Mouse (Mus musculus) MEL (cell line): ENCODE results near the gene Muc13. TPM values are rescaled to one million over a fixed set of nuclear protein-coding genes. Genes with fewer than 3 reads are reported as not detected.

Experiments used
- DNase-seq: peaks from one replicate; pipeline ENCODE4 v3.0.0; 2011; ENCODE audit warnings: low read depth, low spot score
- H3K27ac ChIP-seq: 2 replicates; pipeline ENCODE4 v1.5.1; 2012; ENCODE audit warnings: low read depth, mild to moderate bottlenecking, control low read depth, low read length, moderate library complexity; ENCODE audit not compliant: control insufficient read depth
- H3K27me3 ChIP-seq, 2 experiments: fragments of 150-350 bp in 1 of 2; sonication (generic) in 1 of 2; 2 replicates each; pipeline ENCODE4 v1.6.1; 2012; ENCODE audit warnings: low read length in 2 of 2, mild to moderate bottlenecking in 2 of 2, improper control_type of control experiment in 1 of 2, moderate library complexity in 1 of 2; ENCODE audit not compliant: insufficient read depth in 2 of 2, control insufficient read depth in 1 of 2
- H3K36me3 ChIP-seq, 2 experiments: 2 replicates each; pipeline ENCODE4 v1.6.1; 2012 to 2014; ENCODE audit warnings: low read length in 2 of 2, improper control_type of control experiment in 1 of 2, inconsistent platforms in 1 of 2, mild to moderate bottlenecking in 1 of 2; ENCODE audit not compliant: insufficient read depth in 2 of 2, control insufficient read depth in 1 of 2
- H3K4me1 ChIP-seq, 2 experiments: fragments of 150-350 bp in 1 of 2; sonication (generic) in 1 of 2; 2 replicates each; pipeline ENCODE4 v1.6.1; 2012; ENCODE audit warnings: low read length in 2 of 2, improper control_type of control experiment in 1 of 2, mild to moderate bottlenecking in 1 of 2; ENCODE audit not compliant: insufficient read depth in 2 of 2, control insufficient read depth in 1 of 2
- H3K4me3 ChIP-seq, 2 experiments: fragments of 150-350 bp in 1 of 2; sonication (generic) in 1 of 2; 2 replicates each; pipeline ENCODE4 v1.5.1; 2012; ENCODE audit warnings: low read depth in 2 of 2, low read length in 2 of 2, mild to moderate bottlenecking in 2 of 2, moderate library complexity in 2 of 2, control low read depth in 1 of 2, improper control_type of control experiment in 1 of 2; ENCODE audit not compliant: control insufficient read depth in 1 of 2, insufficient read depth in 1 of 2
- H3K79me2 ChIP-seq: 2 replicates; pipeline ENCODE4 v1.6.1; 2012; ENCODE audit warnings: mild to moderate bottlenecking, low read length, moderate library complexity; ENCODE audit not compliant: control insufficient read depth, poor library complexity, insufficient read depth
- H3K9ac ChIP-seq: 2 replicates; pipeline ENCODE4 v1.6.1; 2012; ENCODE audit warnings: low read depth, mild to moderate bottlenecking, control low read depth, low read length, moderate library complexity; ENCODE audit not compliant: control insufficient read depth, poor library complexity, severe bottlenecking
- H3K9me3 ChIP-seq: fragments of 150-350 bp; sonication (generic); replicated peaks from 2 replicates; pipeline ENCODE4 v1.6.1; 2012; ENCODE audit warnings: mild to moderate bottlenecking, low read length, improper control_type of control experiment, moderate library complexity; ENCODE audit not compliant: insufficient read depth
- BHLHE40 ChIP-seq: IDR thresholded peaks from 2 replicates; pipeline ENCODE4 v1.6.1; 2012; ENCODE audit warnings: low read depth, mild to moderate bottlenecking, inconsistent platforms, low read length, improper control_type of control experiment, borderline replicate concordance
- CHD1 ChIP-seq: IDR thresholded peaks from 2 replicates; pipeline ENCODE4 v1.6.1; 2012; ENCODE audit warnings: low read depth, mild to moderate bottlenecking, inconsistent platforms, low read length, improper control_type of control experiment
- CHD2 ChIP-seq: IDR thresholded peaks from 2 replicates; pipeline ENCODE4 v1.6.1; 2011; ENCODE audit warnings: low read length, improper control_type of control experiment
- CTCF ChIP-seq, 3 experiments: IDR thresholded peaks in 2 of 3; conservative IDR thresholded peaks in 1 of 3; 2 replicates each; pipeline ENCODE4 v1.5.1; 2011 to 2012; ENCODE audit warnings: low read length in 3 of 3, low read depth in 2 of 3, mild to moderate bottlenecking in 2 of 3, improper control_type of control experiment in 1 of 3, inconsistent platforms in 1 of 3, mixed read lengths in 1 of 3, moderate library complexity in 1 of 3; ENCODE audit not compliant: control insufficient read depth in 1 of 3, insufficient read depth in 1 of 3, poor library complexity in 1 of 3, severe bottlenecking in 1 of 3
- E2F4 ChIP-seq: IDR thresholded peaks from 2 replicates; pipeline ENCODE4 v1.6.1; 2011; ENCODE audit warnings: low read depth, low read length, improper control_type of control experiment, borderline replicate concordance
- ELF1 ChIP-seq: IDR thresholded peaks from 2 replicates; pipeline ENCODE4 v1.6.1; 2014; ENCODE audit warnings: low read depth, mild to moderate bottlenecking, inconsistent platforms, low read length, improper control_type of control experiment, moderate library complexity
- ETS1 ChIP-seq: IDR thresholded peaks from 2 replicates; pipeline ENCODE4 v1.6.1; 2012; ENCODE audit warnings: low read depth, mild to moderate bottlenecking, inconsistent platforms, low read length, improper control_type of control experiment, moderate library complexity
- GABPA ChIP-seq: IDR thresholded peaks from 2 replicates; pipeline ENCODE4 v1.6.1; 2012; ENCODE audit warnings: low read depth, mild to moderate bottlenecking, inconsistent platforms, low read length, improper control_type of control experiment, moderate library complexity
- GATA1 ChIP-seq: IDR thresholded peaks from 2 replicates; pipeline ENCODE4 v1.6.1; 2011; ENCODE audit warnings: low read depth, low read length, improper control_type of control experiment
- HCFC1 ChIP-seq: IDR thresholded peaks from 2 replicates; pipeline ENCODE4 v1.6.1; 2012; ENCODE audit warnings: low read depth, mild to moderate bottlenecking, inconsistent platforms, low read length, improper control_type of control experiment, moderate library complexity
- JUND ChIP-seq: IDR thresholded peaks from 2 replicates; pipeline ENCODE4 v1.6.1; 2011; ENCODE audit warnings: low read depth, mild to moderate bottlenecking, improper control_type of control experiment, low read length
- MAZ ChIP-seq: IDR thresholded peaks from 2 replicates; pipeline ENCODE4 v1.6.1; 2012; ENCODE audit warnings: low read depth, mild to moderate bottlenecking, inconsistent platforms, low read length, improper control_type of control experiment
- MYB ChIP-seq: IDR thresholded peaks from 2 replicates; pipeline ENCODE4 v1.6.1; 2011; ENCODE audit warnings: mild to moderate bottlenecking, low read depth, low read length, improper control_type of control experiment
- MYC ChIP-seq: IDR thresholded peaks from 2 replicates; pipeline ENCODE4 v1.6.1; 2011; ENCODE audit warnings: low read depth, mild to moderate bottlenecking, low read length, improper control_type of control experiment, moderate library complexity
- NELFE ChIP-seq: IDR thresholded peaks from 2 replicates; pipeline ENCODE4 v1.6.1; 2011; ENCODE audit warnings: low read depth, low read length, improper control_type of control experiment
- POLR2AphosphoS2 ChIP-seq: IDR thresholded peaks from 2 replicates; pipeline ENCODE4 v1.6.1; 2011; ENCODE audit warnings: low read length, improper control_type of control experiment
- RAD21 ChIP-seq: IDR thresholded peaks from 2 replicates; pipeline ENCODE4 v1.6.1; 2011; ENCODE audit warnings: mild to moderate bottlenecking, low read depth, low read length, improper control_type of control experiment
- RCOR1 ChIP-seq: IDR thresholded peaks from 2 replicates; pipeline ENCODE4 v1.6.1; 2012; ENCODE audit warnings: low read depth, mild to moderate bottlenecking, inconsistent platforms, low read length, improper control_type of control experiment
- SMC3 ChIP-seq: IDR thresholded peaks from 2 replicates; pipeline ENCODE4 v1.6.1; 2011; ENCODE audit warnings: low read depth, low read length, improper control_type of control experiment
- TAL1 ChIP-seq: IDR thresholded peaks from 2 replicates; pipeline ENCODE4 v1.6.1; 2012; ENCODE audit warnings: mild to moderate bottlenecking, inconsistent platforms, low read length, moderate library complexity, mixed read lengths
- TBP ChIP-seq: IDR thresholded peaks from 2 replicates; pipeline ENCODE4 v1.8.0; 2011; ENCODE audit warnings: low read depth, low read length, improper control_type of control experiment
- UBTF ChIP-seq: IDR thresholded peaks from 2 replicates; pipeline ENCODE4 v1.6.1; 2012; ENCODE audit warnings: low read depth, mild to moderate bottlenecking, inconsistent platforms, low read length, improper control_type of control experiment, moderate library complexity, borderline replicate concordance; ENCODE audit not compliant: insufficient read depth
- USF1 ChIP-seq: IDR thresholded peaks from 2 replicates; pipeline ENCODE4 v1.6.1; 2014; ENCODE audit warnings: low read depth, mild to moderate bottlenecking, inconsistent platforms, low read length, improper control_type of control experiment, moderate library complexity
- USF2 ChIP-seq, 2 experiments: IDR thresholded peaks; 2 replicates each; pipeline ENCODE4 v1.6.1; 2011 to 2012; ENCODE audit warnings: improper control_type of control experiment in 2 of 2, low read length in 2 of 2, borderline replicate concordance in 1 of 2, inconsistent platforms in 1 of 2, low read depth in 1 of 2, mild to moderate bottlenecking in 1 of 2; ENCODE audit not compliant: insufficient read depth in 1 of 2
- ZC3H11A ChIP-seq: IDR thresholded peaks from 2 replicates; pipeline ENCODE4 v1.6.1; 2012; ENCODE audit warnings: low read depth, mild to moderate bottlenecking, inconsistent platforms, low read length, improper control_type of control experiment
- ZMIZ1 ChIP-seq: IDR thresholded peaks from 2 replicates; pipeline ENCODE4 v1.6.1; 2012; ENCODE audit warnings: low read depth, mild to moderate bottlenecking, inconsistent platforms, low read length, improper control_type of control experiment, moderate library complexity
- polyA plus RNA-seq, 2 experiments: library from polyadenylated mRNA; stranded (reverse) in 1 of 2; unstranded in 1 of 2; fragments of >175 nt in 1 of 2; fragments of >200 nt in 1 of 2; gene quantifications; 2 replicates each; pipeline versions ENCODE4 v1.2.1 to v1.2.4; 2012; ENCODE audit warnings: low replicate concordance in 2 of 2, low read depth in 1 of 2; ENCODE audit not compliant: insufficient read length in 2 of 2, insufficient read depth in 1 of 2, missing spikeins in 1 of 2
- total RNA-seq: library from RNA; depleted of rRNA; stranded (reverse); fragments of 300-350 nt; gene quantifications from 2 replicates; pipeline ENCODE4 v1.2.3, GENCODE M21; 2012

Gene Muc13
- total and polyA plus RNA-seq, 3 experiments, result 59.5 to 129 TPM; not detected in 1

- no peak for TF ChIP-seq USF1
- TF ChIP-seq MYC, result peak; percentile 84; the same call in 1 of the 2 replicates
- peak; percentile 63; the same call in 1 of the 2 replicates for TF ChIP-seq ZMIZ1
- no peak for TF ChIP-seq ZC3H11A
- TF ChIP-seq MAZ, result 0 out of 2 replicates have a peak, but pooled peaks have one; percentile 7
Measured at GRCm38 (mm10) chr16:33781789-33782728, 11.8 kb upstream of the Muc13 start (continued).

DNA sequence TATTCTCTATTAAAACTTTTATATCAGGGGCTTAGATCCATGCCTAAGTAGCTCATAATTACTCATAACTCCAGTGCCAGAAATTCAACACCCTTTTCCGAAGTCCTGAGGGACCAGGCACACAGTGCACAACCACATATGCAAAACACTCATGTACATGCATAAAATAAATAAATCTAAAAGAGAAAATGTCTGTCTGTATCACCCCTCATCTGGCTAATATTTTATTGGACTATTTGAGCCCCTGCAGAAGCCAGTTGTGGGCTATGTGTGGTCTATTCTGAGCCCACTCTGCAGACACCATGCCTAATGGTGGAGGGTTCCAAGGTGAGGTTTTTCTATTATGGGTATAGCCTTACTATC is 11.1 kb upstream of the Muc13 start:
- H3K36me3 ChIP-seq, result peaks cover 0 to 53% of the 10 kb centered on the region in 2 experiments; a peak in 2 of 4 replicates
- TF ChIP-seq NELFE (peak; percentile 15; the same call in 1 of the 2 replicates), ZC3H11A (no peak), E2F4 (no peak), BHLHE40 (no peak), CHD1 (peak; percentile 93), GATA1 (no peak), GABPA (no peak), ZMIZ1 (peak; percentile 57; the same call in 1 of the 2 replicates), JUND (0 out of 2 replicates have a peak, but pooled peaks have one; percentile 50), TAL1 (no peak), HCFC1 (no peak; the same call in 1 of the 2 replicates), RCOR1 (peak; percentile 30; the same call in 1 of the 2 replicates)
- TF ChIP-seq, all 39 proteins: peak for 5
- peaks cover 38 to 64% of the 10 kb centered on the region in 2 experiments for H3K4me1 ChIP-seq
- H3K27ac ChIP-seq, result peak overlapping the region; percentile 97
- H3K27me3 ChIP-seq, result no peaks in the 10 kb centered on the region
- no peak overlapping the region for H3K4me3 ChIP-seq
- no peaks in the 10 kb centered on the region for H3K9me3 ChIP-seq
- no peaks in the 10 kb centered on the region for H3K79me2 ChIP-seq
- DNase-seq, result no peak
- H3K9ac ChIP-seq, result peak overlapping the region; percentile 54

GRCm38 (mm10) chr16:33784547-33784946 is 9.3 kb upstream of the Muc13 start:
- Histone ChIP-seq H3K36me3 (peaks cover 0 to 43% of the 10 kb centered on the region in 2 experiments; a peak in 2 of 4 replicates), H3K4me3 (no peak overlapping the region; a peak in 1 of 4 replicates), H3K9me3 (no peaks in the 10 kb centered on the region), H3K79me2 (no peaks in the 10 kb centered on the region), H3K27ac (peak overlapping the region; percentile 96), H3K4me1 (peaks cover 34 to 52% of the 10 kb centered on the region in 2 experiments), H3K27me3 (no peaks in the 10 kb centered on the region), H3K9ac (peak overlapping the region; percentile 49; the same call in 1 of the 2 replicates)
- DNase-seq, result peak; percentile 69
- TF ChIP-seq ELF1 (no peak), POLR2AphosphoS2 (no peak), SMC3 (no peak), JUND (no peak), RCOR1 (no peak), TAL1 (peak; percentile 61), ETS1 (no peak; the same call in 1 of the 2 replicates), RAD21 (no peak), MYB (no peak), USF2 (IDR thresholded peaks at IDR 0.05; ENCODE audit: borderline replicate concordance in 1 of 2, insufficient read depth in 1 of 2, low read depth in 1 of 2, low read length in 2 of 2) (no peak), BHLHE40 (peak; percentile 37; the same call in 1 of the 2 replicates), MAZ (no peak), CHD2 (no peak), E2F4 (no peak), CTCF (IDR thresholded peaks at IDR 0.05 in 2 of 3, conservative IDR thresholded peaks at IDR 0.05 in 1 of 3; ENCODE audit: control insufficient read depth in 1 of 3, insufficient read depth in 1 of 3, low read depth in 2 of 3, low read length in 3 of 3, poor library complexity in 1 of 3, severe bottlenecking in 1 of 3) (no peak), UBTF (no peak), TBP (no peak; the same call in 1 of the 2 replicates)
